Mouse (Mus musculus) urinary bladder, postnatal 10 days (tissue): ENCODE data around the gene Dhcr24.

ENCODE experiments used
- DNase-seq: peaks from one replicate; pipeline ENCODE4 v3.0.0; 2022; ENCODE audit warnings: low spot score

Gene Dhcr24

DNA sequence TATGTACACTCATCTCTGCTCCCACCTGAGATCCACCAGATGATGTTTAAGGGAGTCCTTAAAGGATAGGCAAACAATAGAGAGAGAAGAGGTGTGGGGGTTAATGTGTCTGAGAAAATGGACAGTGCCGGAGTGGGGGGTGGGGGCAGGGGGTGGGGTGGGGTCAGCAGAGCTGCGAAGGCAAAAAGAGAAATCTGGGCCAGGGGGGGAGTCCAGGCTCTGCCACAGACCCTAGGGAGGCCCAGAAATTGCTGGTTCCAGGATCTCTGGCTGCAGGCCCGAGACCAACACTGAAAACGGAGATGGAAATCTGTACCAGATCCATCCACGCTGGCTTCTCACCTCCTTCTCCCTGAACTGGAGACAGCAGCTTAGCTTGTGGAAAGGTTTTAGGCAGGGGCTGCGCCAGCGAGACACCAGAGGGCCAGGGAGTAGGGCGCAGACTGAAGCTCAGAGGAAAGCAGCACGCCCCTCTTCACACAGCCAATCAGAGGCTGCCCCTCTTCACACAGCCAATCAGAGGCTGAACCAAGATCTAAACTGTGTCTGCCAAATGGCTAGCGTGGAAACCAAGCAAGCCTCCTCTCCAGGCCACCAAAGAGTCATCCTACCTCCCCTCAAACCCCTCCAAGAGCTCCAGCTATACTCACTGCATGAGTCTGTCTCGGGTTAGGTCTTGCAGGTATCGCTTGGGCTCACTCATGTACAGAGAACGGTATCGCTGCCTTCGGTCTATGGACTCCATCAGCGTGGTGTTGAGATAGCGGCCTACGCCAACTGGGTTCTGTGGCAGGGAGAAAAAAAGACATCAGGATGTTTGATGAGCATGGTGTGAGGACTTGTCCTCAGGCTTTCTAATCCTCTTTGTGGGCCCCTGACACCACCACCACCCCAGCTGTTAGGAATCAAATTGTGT lies 46.1 kb downstream of the Dhcr24 start:
- no peak for DNase-seq

DNA sequence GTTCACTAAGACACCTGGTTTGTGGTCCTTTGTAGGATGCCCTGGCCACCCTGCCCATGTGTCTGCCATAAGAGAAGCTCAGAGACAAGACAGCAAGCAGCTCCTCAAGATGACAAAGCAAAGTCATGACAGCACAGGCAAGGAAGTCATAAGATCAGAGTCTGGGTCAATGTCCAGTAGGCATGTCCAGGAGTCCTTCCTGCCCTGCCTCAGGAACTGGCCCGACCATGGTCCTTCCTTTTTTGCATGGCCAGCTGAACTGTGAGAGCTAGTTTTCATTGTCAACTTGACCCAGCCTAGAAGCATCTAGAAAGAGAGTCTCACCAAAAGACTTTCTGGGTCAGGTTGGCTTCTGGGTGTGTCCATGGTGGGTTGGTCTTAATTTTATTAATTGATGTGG lies 47.1 kb downstream of the Dhcr24 start:
- DNase-seq: no peak

DNA sequence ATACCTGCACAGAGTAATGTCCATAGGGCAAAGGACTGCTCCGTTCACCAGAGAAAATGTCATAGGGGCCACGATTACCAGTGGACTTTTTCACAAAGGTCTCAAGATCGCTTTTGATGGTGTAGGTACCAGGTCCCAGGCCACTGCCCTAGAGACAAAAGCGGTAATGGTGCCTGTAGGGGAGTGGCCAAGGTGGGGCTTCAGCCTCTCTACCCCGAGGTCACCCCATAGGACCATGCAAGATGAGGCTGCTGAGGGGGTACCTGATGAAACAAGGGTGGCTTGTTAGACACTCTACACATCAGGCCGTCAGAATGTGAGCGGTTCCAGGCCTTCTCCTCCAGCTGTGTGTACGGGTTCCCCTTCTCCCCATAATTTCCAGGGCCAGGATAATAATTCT lies 52.3 kb downstream of the Dhcr24 start:
- no peak for DNase-seq

DNA sequence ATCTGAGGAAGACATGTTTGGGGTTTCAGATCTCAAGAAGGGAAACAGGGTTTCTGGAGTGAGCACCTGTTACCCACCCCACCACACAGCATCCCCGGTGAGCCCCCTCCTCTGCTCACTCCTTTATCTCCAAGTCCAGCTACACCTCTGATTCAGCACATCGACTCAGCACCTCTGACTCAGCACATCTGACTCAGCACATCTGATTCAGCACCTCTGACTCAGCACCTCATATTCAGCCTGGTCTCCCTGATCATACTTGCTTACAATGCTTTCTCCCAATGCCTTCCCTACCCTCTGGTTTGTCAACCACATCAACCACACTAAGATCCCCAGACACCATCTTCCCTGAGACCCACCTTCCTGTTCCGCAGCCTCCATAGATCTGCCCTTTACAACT lies 52.7 kb downstream of the Dhcr24 start:
- no peak for DNase-seq

DNA sequence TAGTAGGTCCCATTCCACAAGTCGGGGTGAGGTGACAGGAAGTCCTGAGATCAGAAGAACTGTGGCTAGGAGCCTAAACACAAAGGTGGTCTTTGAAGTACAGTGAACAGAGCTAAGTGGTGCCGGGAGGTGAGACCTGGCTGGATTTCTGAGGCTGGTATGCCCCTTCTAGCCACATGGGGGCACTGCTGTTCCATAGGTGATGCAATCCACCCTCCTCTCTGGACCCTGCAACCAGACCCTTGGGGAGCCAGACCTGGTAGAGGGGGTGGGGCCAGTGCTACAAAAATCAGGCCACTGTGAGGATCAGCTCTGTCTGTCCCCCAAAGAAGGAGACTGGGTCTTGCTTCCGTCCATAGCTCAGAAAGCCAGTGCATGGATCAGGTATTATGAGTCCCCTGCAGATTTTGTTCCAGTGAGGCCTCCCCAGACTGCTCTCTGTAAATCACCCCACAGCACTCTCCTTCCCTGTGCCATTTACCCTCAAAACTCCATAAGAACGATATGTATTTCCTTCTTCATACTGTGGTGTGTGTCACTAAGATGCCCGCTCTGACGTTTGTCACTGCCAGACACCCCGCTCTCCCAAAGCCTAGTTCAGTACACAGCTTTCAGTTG lies 53.5 kb downstream of the Dhcr24 start:
- no peak for DNase-seq

DNA sequence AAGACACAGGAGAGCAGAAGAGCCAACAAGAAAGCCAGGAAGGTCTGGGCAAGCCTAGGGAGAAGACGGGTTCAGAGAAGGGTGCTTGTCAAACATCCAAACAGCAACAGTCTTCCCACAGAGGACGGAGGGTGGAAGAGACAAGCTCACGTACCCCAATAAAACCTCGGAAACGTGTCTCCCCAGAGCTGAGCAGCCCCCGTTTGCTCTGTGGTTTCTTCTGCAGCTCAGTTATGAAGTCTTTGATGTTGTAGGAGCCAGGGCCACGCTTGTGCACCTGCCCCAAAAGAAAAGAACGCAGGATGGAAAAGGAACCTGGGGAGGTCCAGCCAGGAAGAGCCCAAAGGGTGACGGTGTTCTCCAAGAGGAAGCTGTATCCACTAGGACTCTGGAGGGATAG lies 54.0 kb downstream of the Dhcr24 start:
- no peak for DNase-seq

DNA sequence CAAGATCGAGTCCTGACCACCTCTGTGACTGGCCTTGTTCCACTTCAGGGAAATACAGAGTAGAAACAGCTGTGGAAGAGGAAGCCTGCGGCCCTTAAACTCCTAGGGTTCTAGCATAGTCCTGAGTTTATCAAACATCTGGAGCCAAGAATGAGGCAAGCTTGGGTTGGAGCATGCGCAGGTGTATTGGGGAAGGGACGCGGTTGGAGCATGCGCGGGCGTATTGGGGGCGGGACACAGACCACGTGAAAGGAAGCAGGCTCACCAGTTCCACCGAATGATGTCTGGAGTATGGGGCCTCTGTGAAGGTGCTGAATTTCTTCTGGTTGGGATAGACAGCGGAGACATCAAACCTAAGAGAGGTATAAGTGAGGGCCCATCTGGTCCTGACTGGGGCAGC lies 54.8 kb downstream of the Dhcr24 start:
- DNase-seq: no peak

DNA sequence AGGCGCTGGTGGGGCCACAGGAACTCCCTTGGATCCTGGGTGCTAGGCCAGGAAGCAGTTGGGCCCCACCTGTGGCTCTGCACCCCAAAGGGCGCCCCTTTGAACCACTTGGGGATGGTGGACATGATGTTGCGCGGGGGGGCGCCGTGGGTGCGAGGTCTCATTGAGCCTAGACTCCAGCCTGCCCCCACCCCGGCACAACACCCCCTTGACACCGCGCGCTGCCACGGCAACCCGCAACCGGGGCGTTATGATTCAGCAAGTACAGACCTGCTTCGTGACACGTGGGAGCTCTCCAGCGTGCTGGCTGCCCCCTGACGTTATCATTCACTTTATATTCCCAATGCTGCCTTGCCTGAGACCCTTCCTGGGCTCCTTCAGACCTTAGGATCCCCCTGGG lies 56.2 kb downstream of the Dhcr24 start, which contains the start of gene Lexm:
Gene Lexm, minus strand, starts transcription at position 186 of the 400 bp plus-strand sequence.
- no peak for DNase-seq

DNA sequence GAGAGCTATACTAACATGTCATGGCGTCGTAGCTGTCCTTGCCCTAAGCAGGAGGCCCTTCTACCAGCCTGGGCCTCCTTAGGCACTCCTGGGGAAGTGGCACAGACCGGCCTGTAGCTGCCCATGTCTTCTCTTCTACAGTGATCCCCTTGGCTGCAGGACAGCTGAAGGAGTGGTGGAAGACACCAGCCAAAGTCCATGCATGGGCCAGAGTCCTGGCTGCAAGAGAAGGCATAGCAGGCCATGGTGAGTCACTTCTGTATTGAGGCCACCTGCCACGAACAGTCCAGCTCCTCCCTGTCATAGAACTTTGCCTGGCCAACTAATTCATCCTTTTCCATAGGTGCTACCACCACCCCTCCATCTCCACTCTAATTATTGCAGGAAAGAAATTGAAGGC lies 58.1 kb downstream of the Dhcr24 start:
- no peak for DNase-seq

DNA sequence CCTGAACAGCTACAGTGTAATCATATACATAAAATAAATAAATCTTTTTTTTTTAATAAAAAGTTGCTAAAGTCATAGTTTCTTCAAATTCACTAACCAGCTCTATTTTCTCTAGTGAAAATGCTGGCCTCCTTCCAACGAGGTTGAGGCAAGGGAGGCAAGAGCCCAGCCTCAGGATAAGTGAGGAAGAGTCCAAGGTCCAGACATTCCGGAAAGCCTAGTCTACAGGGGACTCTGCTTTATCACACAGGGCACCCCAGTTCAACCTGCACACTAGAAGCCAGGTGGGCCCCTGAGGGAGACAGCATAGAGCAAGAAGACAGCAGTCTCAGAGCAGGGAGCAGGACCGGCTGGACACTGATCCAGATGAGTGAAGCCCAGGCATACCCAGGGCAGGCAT lies 60.6 kb downstream of the Dhcr24 start:
- DNase-seq: no peak

DNA sequence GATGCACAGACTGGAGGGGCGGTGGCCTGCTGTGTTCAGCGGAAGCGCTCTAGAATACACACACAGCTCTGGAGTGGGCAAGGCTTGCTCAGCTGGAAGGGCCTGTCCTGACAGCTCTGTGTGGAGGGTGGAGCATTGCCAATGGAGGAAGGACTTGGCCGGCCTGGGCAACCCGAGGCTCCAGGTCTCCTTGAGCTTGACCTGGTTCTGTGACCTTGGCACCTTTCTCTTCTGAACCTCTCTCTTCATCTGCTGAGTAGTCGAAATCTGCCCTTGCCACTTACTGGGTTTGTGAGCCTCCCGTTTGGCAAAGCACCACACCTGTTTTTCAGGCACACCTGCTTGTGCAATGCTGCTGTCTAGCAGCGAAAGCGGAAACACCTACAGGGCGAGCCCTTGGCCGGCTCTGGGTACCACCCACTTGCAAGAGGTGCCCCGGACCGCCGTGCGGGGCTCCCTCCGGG lies 61.2 kb downstream of the Dhcr24 start, which contains the start of gene Ttc22:
Gene Ttc22, plus strand, starts transcription at position 403 of the 464 bp plus-strand sequence.
- no peak for DNase-seq

DNA sequence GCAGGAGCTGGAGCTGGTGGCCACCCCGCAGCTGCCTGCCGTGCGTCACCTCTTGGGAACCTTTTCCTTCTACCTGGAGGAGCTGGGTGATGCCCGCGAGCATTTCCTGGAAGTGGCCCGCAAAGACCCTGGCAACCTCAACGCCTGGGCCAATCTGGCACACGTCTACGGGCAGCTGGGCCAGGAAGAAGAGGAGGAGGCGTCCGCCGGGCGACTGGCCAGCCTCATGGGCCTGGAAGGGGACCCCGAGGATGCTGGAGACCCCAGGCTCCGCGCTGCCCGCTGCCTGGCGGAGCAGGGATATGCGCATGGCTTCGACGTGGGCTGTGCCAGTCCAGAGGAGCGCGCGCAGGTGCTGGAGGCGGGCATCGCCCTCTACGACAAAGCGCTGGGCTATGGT lies 61.9 kb downstream of the Dhcr24 start:
- DNase-seq: no peak

DNA sequence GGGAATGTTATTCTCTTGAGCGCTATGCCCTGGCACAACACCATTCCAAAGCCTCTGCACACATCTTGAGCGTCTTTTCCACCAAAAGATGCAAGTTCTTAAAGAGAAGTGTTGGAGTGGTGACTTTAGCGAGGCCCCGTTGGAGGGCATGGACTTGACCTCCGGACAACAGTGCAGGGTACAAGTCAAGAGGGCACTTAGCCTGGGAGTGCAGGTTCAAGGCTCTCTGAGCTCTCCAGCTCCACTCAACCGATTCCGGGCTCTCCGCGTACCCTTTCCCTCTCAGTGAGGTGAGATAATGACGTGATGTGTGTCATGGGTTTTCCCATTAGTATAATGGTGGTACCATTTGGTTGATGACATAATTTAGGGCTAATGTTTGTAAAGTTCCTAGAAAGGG lies 63.4 kb downstream of the Dhcr24 start:
- DNase-seq: no peak

DNA sequence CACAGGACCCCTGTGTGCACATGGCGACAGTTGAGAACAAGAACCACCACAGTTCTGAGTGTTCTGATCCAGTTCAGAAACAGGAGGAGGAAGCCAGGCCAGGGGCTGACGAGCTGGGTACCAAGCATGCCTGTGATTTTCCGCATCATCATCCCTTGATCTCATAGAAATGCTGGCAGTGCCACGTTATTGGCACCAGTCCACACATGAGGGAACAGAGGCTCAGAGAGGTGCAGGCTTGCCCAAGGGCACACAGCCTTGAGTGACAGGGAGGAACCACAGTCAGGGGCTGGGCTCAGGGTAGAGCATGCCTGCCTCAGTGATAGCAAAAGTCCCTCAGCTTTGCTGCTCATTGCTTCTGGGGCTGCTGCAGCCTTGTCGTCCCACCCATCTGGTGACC lies 67.0 kb downstream of the Dhcr24 start:
- no peak for DNase-seq

DNA sequence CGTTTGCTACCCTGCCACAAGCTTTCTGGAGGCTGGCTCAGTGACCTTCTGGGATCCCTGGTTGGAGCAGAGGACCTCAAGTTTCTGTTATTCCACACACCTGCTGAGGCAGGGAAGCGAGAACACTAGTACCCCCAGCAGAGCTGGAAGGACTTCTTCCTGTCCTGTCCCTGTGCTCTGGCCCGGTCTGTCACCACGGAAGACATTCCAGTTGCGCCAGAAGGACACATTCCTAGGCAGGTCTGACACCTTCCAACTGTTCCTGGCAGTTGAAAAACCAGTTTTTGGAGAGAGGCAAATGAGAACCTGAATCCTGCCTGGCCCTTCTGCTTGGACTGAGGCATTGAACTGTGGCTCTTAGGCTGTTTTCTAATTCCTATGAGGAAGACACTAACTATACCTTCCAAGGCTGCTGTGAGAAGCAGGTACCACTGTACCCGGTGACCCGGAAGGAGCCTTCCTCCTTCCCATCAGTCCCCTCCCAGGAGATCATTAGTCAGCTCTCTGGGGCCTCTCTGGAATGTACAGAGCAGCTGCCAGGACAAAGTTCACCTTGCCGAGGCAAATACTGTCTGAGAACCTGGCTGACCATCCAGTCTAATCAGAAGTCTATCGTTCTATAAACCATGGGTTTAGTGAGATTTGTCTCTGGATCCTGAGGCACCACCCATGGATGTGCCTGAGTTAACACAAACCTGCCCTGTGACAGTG lies 68.0 kb downstream of the Dhcr24 start:
- no peak for DNase-seq

DNA sequence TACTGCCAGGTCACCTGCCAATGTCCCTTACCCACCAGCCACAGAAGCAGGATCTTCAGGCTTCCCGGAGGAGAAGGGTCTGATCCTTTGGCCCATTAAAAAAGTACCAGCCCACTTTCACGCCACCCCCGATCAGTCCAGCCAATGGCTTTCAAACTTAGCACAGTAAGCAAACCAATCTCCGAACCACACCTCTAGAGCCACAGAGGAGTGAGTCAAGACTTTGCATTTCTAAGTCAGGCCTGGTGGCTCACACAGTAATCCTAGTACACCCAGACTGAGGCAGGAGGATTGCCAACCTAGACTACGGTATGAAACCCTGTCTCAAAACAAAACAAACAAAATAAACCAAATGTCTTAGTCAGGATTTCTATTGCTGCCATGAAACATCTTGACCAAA lies 68.5 kb downstream of the Dhcr24 start:
- DNase-seq: no peak

DNA sequence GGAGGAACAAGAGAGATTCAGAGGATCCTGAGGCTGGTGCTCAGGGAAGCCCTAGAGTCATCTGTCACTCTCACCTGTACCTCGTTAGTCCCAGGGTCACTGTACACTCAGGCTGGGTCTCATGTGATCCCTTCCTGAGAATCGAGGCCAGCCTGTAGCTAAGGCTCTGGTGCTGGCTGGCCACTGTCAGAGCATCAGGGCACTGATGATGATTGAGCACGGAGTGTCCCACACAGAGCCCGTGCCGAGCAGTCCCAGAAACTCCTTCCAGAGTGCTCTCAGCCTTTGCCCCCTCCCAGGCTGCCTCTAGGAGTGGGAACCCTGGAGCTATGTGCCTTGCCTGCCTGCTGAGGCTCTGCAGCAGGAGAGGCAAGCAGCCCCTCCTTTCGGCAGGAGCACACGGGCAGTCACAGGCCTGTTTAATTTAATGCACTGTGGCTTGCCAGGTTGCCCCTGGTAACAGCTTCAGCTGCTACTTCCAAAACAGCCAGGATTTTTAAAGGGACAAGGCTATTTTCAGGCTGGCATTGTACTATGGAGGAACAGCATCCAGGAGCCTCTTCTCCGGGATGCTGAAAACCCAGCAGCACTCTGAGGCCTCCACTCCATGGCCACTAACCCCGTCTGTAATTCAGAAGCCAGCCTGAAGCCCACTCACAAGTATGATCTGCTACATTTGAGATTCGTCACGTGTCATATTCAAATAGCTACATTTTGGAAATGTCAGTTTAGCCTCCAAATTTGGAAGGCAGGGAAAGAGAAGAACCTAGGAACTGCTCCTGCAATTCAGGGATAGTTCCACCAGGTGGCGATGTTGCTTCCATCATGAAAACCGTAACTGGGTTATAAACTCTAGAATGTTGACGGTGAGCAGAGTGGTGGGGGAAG lies 69.7 kb downstream of the Dhcr24 start:
- DNase-seq: no peak

DNA sequence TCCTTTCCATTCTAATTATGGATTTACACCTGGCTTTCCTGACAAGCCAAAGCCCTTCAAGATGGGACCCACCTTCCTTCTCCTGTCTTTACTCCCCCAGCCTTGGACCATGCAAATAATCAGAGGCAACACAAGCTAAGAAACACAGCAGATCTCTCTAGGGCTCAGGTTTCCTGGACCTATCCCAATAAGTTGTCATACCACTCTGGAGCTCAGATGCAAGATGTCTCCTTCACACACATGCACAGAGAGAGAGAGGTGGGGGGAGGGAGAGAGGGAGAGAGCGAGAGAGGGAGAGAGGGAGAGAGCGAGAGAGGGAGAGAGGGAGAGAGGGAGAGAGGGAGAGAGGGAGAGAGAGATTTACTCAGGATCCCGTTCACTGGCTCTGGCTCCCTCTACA lies 71.5 kb downstream of the Dhcr24 start:
- no peak for DNase-seq

DNA sequence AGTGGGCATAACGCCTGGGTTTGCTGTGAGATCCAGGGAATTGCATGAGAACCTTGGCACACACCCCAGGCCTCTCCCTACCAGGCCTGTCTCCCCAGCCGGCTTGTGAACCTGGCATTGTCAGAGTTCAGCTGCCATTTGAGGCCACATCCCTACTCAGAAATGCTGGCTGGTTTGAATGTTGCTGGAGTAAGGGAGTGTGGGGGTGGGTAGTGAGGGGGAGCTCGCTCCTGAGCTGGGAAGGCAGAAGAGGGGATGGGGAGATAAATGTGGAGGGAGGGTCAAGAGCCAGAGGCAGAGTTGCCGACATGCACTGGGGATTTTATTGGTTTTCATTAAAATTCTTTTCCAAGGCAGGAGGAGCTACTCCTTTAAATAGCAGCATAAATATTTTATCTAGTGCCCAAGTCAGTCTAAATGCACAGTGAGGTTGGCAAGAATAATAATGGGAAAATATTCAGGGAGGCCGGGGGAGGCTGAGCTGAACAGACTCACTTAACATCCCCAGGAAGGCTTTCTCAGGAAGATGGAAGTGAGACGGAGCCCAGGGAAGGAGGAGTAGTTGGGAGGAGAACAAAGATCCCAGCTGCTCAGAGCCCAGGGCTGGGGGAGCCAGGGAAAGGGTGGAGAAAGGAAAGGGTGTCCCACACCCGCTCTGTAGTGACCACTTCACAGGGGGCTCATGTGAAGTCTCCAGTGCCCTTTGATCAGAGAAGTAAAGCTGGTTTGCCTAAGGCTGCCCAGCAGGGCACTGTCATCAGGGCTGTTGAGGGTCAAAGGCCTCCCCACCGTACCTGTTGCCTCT lies 72.6 kb downstream of the Dhcr24 start:
- no peak for DNase-seq

DNA sequence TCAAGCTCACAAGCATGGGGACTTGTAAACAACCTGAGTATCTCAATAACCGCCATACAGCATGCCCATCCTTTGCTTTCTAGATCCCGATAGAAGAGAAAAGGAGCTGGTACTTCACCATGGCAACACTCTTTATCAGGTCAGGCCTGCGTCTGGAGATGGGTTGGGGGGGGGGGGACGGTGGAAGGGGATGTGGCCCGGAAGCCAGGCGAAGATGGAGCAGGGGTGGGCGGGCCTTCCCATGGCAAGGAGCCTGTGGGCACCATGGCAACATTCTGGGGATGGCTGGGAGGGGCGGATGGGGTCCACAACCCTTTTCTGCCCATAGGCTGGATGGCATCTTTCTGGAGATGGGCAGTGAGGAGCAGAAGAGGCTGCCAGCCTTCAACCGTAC lies 73.2 kb downstream of the Dhcr24 start:
- DNase-seq: no peak
